Mouse (Mus musculus) cortical plate, adult 2 months (tissue): Measurements from ENCODE around the gene Zfp825. TPM values are rescaled to one million over a fixed set of nuclear protein-coding genes. Genes with fewer than 3 reads are reported as not detected.
"Not testable (repeated sequence)": the region's sequence is repeated elsewhere in the genome, so short reads cannot be mapped to it uniquely, and the experiment has no call there.

ENCODE experiments used
- H3K27ac ChIP-seq: fragments of 200-500 bp; 2 replicates; pipeline ENCODE4 v1.5.1; 2012; ENCODE audit warnings: low read length, control low read depth, inconsistent platforms; ENCODE audit not compliant: insufficient read depth
- H3K4me1 ChIP-seq: fragments of 200-500 bp; 2 replicates; pipeline ENCODE4 v1.6.1; 2011; ENCODE audit warnings: low read length; ENCODE audit not compliant: control insufficient read depth, insufficient read depth
- H3K4me3 ChIP-seq: fragments of 200-500 bp; 2 replicates; pipeline ENCODE4 v1.5.1; 2011; ENCODE audit warnings: mild to moderate bottlenecking, low read length, control low read depth; ENCODE audit not compliant: insufficient read depth
- CTCF ChIP-seq: fragments of 200-500 bp; IDR thresholded peaks from 2 replicates; pipeline ENCODE4 v1.5.1; 2011; ENCODE audit warnings: mild to moderate bottlenecking, control low read depth, low read length; ENCODE audit not compliant: insufficient read depth; ENCODE audit errors: extremely low read depth
- POLR2A ChIP-seq: fragments of 200-500 bp; IDR thresholded peaks from 2 replicates; pipeline ENCODE4 v1.6.1; 2011; ENCODE audit warnings: mild to moderate bottlenecking, low read length, control low read depth; ENCODE audit not compliant: insufficient read depth; ENCODE audit errors: extremely low read depth
- polyA plus RNA-seq: library from polyadenylated mRNA; depleted of rRNA; stranded (reverse); fragments of >200 nt; gene quantifications from 2 replicates; pipeline ENCODE4 v1.2.3, GENCODE M21; 2012; rRNA removed

Gene Zfp825
- polyA plus RNA-seq, 1 experiment, result 7.1 TPM

- Histone ChIP-seq H3K4me1 (no peaks in the 10 kb centered on the region), H3K4me3 (peak overlapping the region; percentile 62), H3K27ac (peak overlapping the region; percentile 93)
- peak; percentile 79 for TF ChIP-seq POLR2A
- no peak for TF ChIP-seq CTCF
Observed at GRCm38 (mm10) chr13:74462699-74463385, 30.9 kb downstream of the Zfp825 start.

- Histone ChIP-seq H3K27ac (0 out of 2 replicates have a peak overlapping the region, but pooled peaks have one; percentile 35), H3K4me3 (peak overlapping the region; percentile 62)
- not testable (repeated sequence) for H3K4me1 ChIP-seq
Observed at GRCm38 (mm10) chr13:74462318-74462698, 31.5 kb downstream of the Zfp825 start.

GRCm38 (mm10) chr13:74439895-74440294, 53.9 kb downstream of the Zfp825 start:
- H3K4me3 ChIP-seq, result no peak overlapping the region
- no peak overlapping the region for H3K27ac ChIP-seq
- TF ChIP-seq POLR2A (no peak), CTCF (no peak)
- no peaks in the 10 kb centered on the region for H3K4me1 ChIP-seq

Other genes starting within 250 kb of the Zfp825 start
- gene Ahrr, start 201.7 kb downstream of the Zfp825 start, polyA plus RNA-seq, result 0.85 and 1.1 TPM in 2 replicates
- gene Pdcd6, start 176.4 kb downstream of the Zfp825 start, polyA plus RNA-seq, result 139 and 150 TPM in 2 replicates
- gene Sdha, start 143.7 kb downstream of the Zfp825 start, polyA plus RNA-seq, result 300 TPM in 2 replicates
- gene Ccdc127, start 143.7 kb downstream of the Zfp825 start, polyA plus RNA-seq, result 34.5 and 34.7 TPM in 2 replicates
- 0.17 and 0.21 TPM in 2 replicates for gene Lrrc14b, start 130.0 kb downstream of the Zfp825 start, polyA plus RNA-seq
- gene Zfp72, start 103.2 kb downstream of the Zfp825 start, polyA plus RNA-seq, result 2.8 and 3.0 TPM in 2 replicates
- gene Ftl1-ps1, start 94.3 kb downstream of the Zfp825 start, polyA plus RNA-seq, result 33.4 and 35.4 TPM in 2 replicates
- gene Erap1, start 145.6 kb upstream of the Zfp825 start, polyA plus RNA-seq, result 7.8 and 7.9 TPM in 2 replicates